Mouse (Mus musculus): ENCODE results near the gene 2810006K23Rik. TPM values are rescaled to one million over a fixed set of nuclear protein-coding genes. Genes with fewer than 3 reads are reported as not detected.
"Not testable (repeated sequence)": the region's sequence is repeated elsewhere in the genome, so short reads cannot be mapped to it uniquely, and the experiment has no call there.

The 2810006K23Rik gene
- polyA plus RNA-seq, 1 experiment, result 5.7 TPM

DNA sequence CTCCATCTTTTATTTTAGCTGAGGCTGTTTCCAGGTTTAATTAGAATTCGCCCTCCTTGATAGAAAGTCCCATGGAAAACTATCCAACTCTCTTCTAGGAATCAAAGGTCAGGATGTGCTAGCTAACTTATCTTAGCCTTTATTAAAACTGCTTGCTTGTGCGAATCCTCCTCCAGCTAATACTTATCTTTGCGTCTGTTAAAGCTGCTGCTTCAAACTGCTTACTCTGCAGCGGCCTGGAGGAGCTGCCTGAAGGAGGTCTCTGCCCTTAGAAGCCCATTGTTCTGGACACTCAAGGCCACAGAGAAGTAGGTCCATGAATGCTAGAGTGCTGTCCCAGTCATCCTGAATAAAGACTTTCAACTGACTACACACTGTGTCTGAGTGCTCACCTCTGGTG lies 31.4 kb upstream of the 2810006K23Rik start:
- Histone ChIP-seq H3K27ac (ENCODE audit: control insufficient read depth, insufficient read depth, low read length) (no peak overlapping the region), H3K27me3 (ENCODE audit: control insufficient read depth, insufficient read depth, low read length) (no peaks in the 10 kb centered on the region), H3K4me1 (replicated peaks; ENCODE audit: control insufficient read depth, insufficient read depth, low read length) (no peaks in the 10 kb centered on the region), H3K4me3 (ENCODE audit: control insufficient read depth, insufficient read depth, low read length) (no peak overlapping the region), H3K36me3 (ENCODE audit: control insufficient read depth, insufficient read depth, low read length) (peaks cover 51% of the 10 kb centered on the region)
- TF ChIP-seq CTCF (IDR thresholded peaks at IDR 0.05; ENCODE audit: borderline replicate concordance, control insufficient read depth, extremely low read depth, insufficient read depth, low read length, poor library complexity) (no peak), POLR2A (IDR thresholded peaks at IDR 0.05; ENCODE audit: control insufficient read depth, extremely low read depth, insufficient read depth, low read length, poor library complexity) (no peak)
- DNase-seq, result no peak
- 96% methylated on average over 4 of the region's 4 CpGs for WGBS

- peak; percentile 14 for DNase-seq
- not testable (repeated sequence) for H3K27ac ChIP-seq (ENCODE audit: control insufficient read depth, insufficient read depth, low read length); H3K4me1 ChIP-seq (replicated peaks; ENCODE audit: control insufficient read depth, insufficient read depth, low read length); H3K4me3 ChIP-seq (ENCODE audit: control insufficient read depth, insufficient read depth, low read length); H3K27me3 ChIP-seq (ENCODE audit: control insufficient read depth, insufficient read depth, low read length)
- 77% methylated on average over 3 of the region's 4 CpGs for WGBS
- H3K36me3 ChIP-seq (ENCODE audit: control insufficient read depth, insufficient read depth, low read length), result peaks cover 51% of the 10 kb centered on the region
Measured at GRCm38 (mm10) chr5:124299307-124299706, 28.6 kb upstream of the 2810006K23Rik start.

GRCm38 (mm10) chr5:124300132-124300531 lies 27.8 kb upstream of the 2810006K23Rik start:
- no peaks in the 10 kb centered on the region for H3K4me1 ChIP-seq (replicated peaks; ENCODE audit: control insufficient read depth, insufficient read depth, low read length)
- H3K27me3 ChIP-seq (ENCODE audit: control insufficient read depth, insufficient read depth, low read length), result no peaks in the 10 kb centered on the region
- H3K36me3 ChIP-seq (ENCODE audit: control insufficient read depth, insufficient read depth, low read length), result peaks cover 47% of the 10 kb centered on the region
- H3K4me3 ChIP-seq (ENCODE audit: control insufficient read depth, insufficient read depth, low read length), result no peak overlapping the region
- no peak for TF ChIP-seq POLR2A (IDR thresholded peaks at IDR 0.05; ENCODE audit: control insufficient read depth, extremely low read depth, insufficient read depth, low read length, poor library complexity)
- TF ChIP-seq CTCF (IDR thresholded peaks at IDR 0.05; ENCODE audit: borderline replicate concordance, control insufficient read depth, extremely low read depth, insufficient read depth, low read length, poor library complexity), result no peak
- H3K27ac ChIP-seq (ENCODE audit: control insufficient read depth, insufficient read depth, low read length), result no peak overlapping the region
- 98% methylated on average over 4 of the region's 4 CpGs for WGBS
- DNase-seq, result no peak

DNA sequence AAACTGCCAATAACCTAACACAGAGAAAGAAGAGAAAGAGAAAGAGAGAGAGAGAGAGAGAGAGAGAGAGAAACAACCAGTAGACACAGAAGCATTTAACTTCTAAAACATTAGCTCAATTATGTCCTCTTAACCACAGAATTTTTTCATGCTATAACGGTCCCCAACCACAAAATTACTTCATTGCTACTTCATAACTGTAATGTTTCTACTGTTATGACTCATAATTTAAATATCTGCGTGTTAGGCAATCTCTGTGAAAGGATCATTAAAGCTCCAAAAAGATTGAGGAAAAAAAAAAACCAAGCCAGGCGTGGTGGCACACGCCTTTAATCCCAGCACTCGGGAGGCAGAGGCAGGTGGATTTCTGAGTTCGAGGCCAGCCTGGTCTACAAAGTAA lies 25.0 kb upstream of the 2810006K23Rik start:
- H3K4me1 ChIP-seq (replicated peaks; ENCODE audit: control insufficient read depth, insufficient read depth, low read length); H3K27ac ChIP-seq (ENCODE audit: control insufficient read depth, insufficient read depth, low read length); H3K4me3 ChIP-seq (ENCODE audit: control insufficient read depth, insufficient read depth, low read length); DNase-seq; H3K27me3 ChIP-seq (ENCODE audit: control insufficient read depth, insufficient read depth, low read length): not testable (repeated sequence)
- WGBS, result 44% methylated on average over 6 of the region's 6 CpGs
- peaks cover 51% of the 10 kb centered on the region for H3K36me3 ChIP-seq (ENCODE audit: control insufficient read depth, insufficient read depth, low read length)

DNA sequence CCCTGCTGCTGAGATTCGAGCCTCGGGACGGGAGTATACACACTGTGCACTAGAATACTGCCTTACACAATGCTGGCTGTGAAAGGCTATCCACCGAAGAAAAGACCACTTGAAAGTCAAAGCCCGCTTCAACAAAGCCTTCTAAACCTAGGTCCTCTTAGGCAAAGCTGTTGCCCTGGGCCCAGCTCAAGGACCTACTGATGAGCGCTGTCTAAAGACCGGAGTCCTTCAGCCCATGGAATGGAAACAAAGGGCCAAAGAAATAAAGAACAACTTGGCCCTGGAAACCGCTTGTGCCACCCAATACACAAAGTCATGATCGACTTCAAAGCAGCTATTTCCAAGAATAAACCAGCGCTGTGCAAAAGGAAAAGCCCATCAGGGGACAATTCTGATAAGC lies 18.7 kb upstream of the 2810006K23Rik start:
- no peak for DNase-seq
- peaks cover 58% of the 10 kb centered on the region for H3K36me3 ChIP-seq (ENCODE audit: control insufficient read depth, insufficient read depth, low read length)
- no peak overlapping the region for H3K27ac ChIP-seq (ENCODE audit: control insufficient read depth, insufficient read depth, low read length)
- 95% methylated on average over 10 of the region's 10 CpGs for WGBS
- no peak for TF ChIP-seq POLR2A (IDR thresholded peaks at IDR 0.05; ENCODE audit: control insufficient read depth, extremely low read depth, insufficient read depth, low read length, poor library complexity)
- no peak for TF ChIP-seq CTCF (IDR thresholded peaks at IDR 0.05; ENCODE audit: borderline replicate concordance, control insufficient read depth, extremely low read depth, insufficient read depth, low read length, poor library complexity)
- no peaks in the 10 kb centered on the region for H3K4me1 ChIP-seq (replicated peaks; ENCODE audit: control insufficient read depth, insufficient read depth, low read length)
- no peaks in the 10 kb centered on the region for H3K27me3 ChIP-seq (ENCODE audit: control insufficient read depth, insufficient read depth, low read length)
- no peak overlapping the region for H3K4me3 ChIP-seq (ENCODE audit: control insufficient read depth, insufficient read depth, low read length)

- H3K36me3 ChIP-seq (ENCODE audit: control insufficient read depth, insufficient read depth, low read length), result peaks cover 66% of the 10 kb centered on the region
- 77% methylated on average over 11 of the region's 11 CpGs for WGBS
- H3K27me3 ChIP-seq (ENCODE audit: control insufficient read depth, insufficient read depth, low read length), result no peaks in the 10 kb centered on the region
- no peak overlapping the region for H3K4me3 ChIP-seq (ENCODE audit: control insufficient read depth, insufficient read depth, low read length)
- DNase-seq, result no peak
- no peak overlapping the region for H3K27ac ChIP-seq (ENCODE audit: control insufficient read depth, insufficient read depth, low read length)
- no peaks in the 10 kb centered on the region for H3K4me1 ChIP-seq (replicated peaks; ENCODE audit: control insufficient read depth, insufficient read depth, low read length)
- TF ChIP-seq CTCF (IDR thresholded peaks at IDR 0.05; ENCODE audit: borderline replicate concordance, control insufficient read depth, extremely low read depth, insufficient read depth, low read length, poor library complexity), result no peak
- TF ChIP-seq POLR2A (IDR thresholded peaks at IDR 0.05; ENCODE audit: control insufficient read depth, extremely low read depth, insufficient read depth, low read length, poor library complexity), result no peak
Measured at GRCm38 (mm10) chr5:124310091-124310490, 17.8 kb upstream of the 2810006K23Rik start.

DNA sequence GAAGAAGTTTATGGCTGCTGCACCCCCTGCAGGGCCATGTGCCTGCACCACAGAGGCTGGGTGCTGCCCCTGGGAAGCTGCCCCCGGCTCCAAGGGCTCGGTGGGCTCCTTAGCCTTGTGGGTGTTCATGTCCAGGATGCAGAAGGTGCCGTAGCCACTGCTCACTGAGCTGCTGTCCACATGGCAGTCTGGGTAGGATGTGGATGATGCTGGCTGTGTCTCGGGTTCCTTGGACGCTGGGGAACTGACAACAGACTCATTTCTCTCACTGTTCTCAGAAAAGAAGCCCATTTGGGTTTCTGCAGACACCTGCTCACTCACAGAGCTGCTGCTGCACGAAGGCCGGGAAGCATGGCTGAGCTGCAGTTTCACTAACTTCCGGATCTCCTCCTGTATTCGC lies 12.4 kb upstream of the 2810006K23Rik start:
- Histone ChIP-seq H3K36me3 (ENCODE audit: control insufficient read depth, insufficient read depth, low read length) (peaks cover 48% of the 10 kb centered on the region), H3K4me1 (replicated peaks; ENCODE audit: control insufficient read depth, insufficient read depth, low read length) (no peaks in the 10 kb centered on the region), H3K27me3 (ENCODE audit: control insufficient read depth, insufficient read depth, low read length) (no peaks in the 10 kb centered on the region), H3K27ac (ENCODE audit: control insufficient read depth, insufficient read depth, low read length) (no peak overlapping the region), H3K4me3 (ENCODE audit: control insufficient read depth, insufficient read depth, low read length) (no peak overlapping the region)
- no peak for DNase-seq
- TF ChIP-seq CTCF (IDR thresholded peaks at IDR 0.05; ENCODE audit: borderline replicate concordance, control insufficient read depth, extremely low read depth, insufficient read depth, low read length, poor library complexity) (no peak), POLR2A (IDR thresholded peaks at IDR 0.05; ENCODE audit: control insufficient read depth, extremely low read depth, insufficient read depth, low read length, poor library complexity) (no peak)
- WGBS, result 98% methylated on average over 9 of the region's 9 CpGs

All from thymus, adult 2 months (tissue).